Mouse (Mus musculus) limb, embryonic 11.5 days (tissue): ENCODE data around the gene Olfr282. TPM values are rescaled to one million over a fixed set of nuclear protein-coding genes. Genes with fewer than 3 reads are reported as not detected.

Experiments
- ATAC-seq: fragments of 200-750 bp; cut with Nextera tagmentation; 2 replicates; pipeline ENCODE4 v1.8.0; 2017; ENCODE audit warnings: low read depth; ENCODE audit not compliant: insufficient number of reproducible peaks, low FRiP score, low TSS enrichment
- DNase-seq: peaks from one replicate; pipeline ENCODE4 v3.0.0-alpha.2; 2015; ENCODE audit warnings: low spot score
- H3K27ac ChIP-seq: fragments of 300-500 bp; sonication (generic); replicated peaks from 2 replicates; pipeline ENCODE4 v1.5.1; 2014; ENCODE audit warnings: low read depth, mild to moderate bottlenecking, low read length
- H3K27me3 ChIP-seq: fragments of 300-500 bp; sonication (generic); 2 replicates; pipeline ENCODE4 v1.6.1; 2014; ENCODE audit warnings: mild to moderate bottlenecking, low read length, mixed read lengths; ENCODE audit not compliant: control insufficient read depth, insufficient read depth
- H3K36me3 ChIP-seq: fragments of 300-500 bp; sonication (generic); 2 replicates; pipeline ENCODE4 v1.6.1; 2014; ENCODE audit warnings: mild to moderate bottlenecking, low read length, moderate library complexity, mixed read lengths; ENCODE audit not compliant: control insufficient read depth, insufficient read depth
- H3K4me1 ChIP-seq: fragments of 300-500 bp; sonication (generic); 2 replicates; pipeline ENCODE4 v1.6.1; 2014; ENCODE audit warnings: low read length, mixed read lengths; ENCODE audit not compliant: control insufficient read depth, insufficient read depth
- H3K4me2 ChIP-seq: fragments of 300-500 bp; sonication (generic); 2 replicates; pipeline ENCODE4 v1.6.1; 2014; ENCODE audit warnings: low read depth, mild to moderate bottlenecking, moderate library complexity; ENCODE audit not compliant: severe bottlenecking
- H3K4me3 ChIP-seq: fragments of 300-500 bp; sonication (generic); 2 replicates; pipeline ENCODE4 v1.5.1; 2014; ENCODE audit warnings: low read depth, low read length
- H3K9ac ChIP-seq: fragments of 300-500 bp; sonication (generic); 2 replicates; pipeline ENCODE4 v1.6.1; 2014; ENCODE audit warnings: mild to moderate bottlenecking, low read length
- H3K9me3 ChIP-seq: fragments of 300-500 bp; sonication (generic); 2 replicates; pipeline ENCODE4 v1.6.1; 2016; ENCODE audit warnings: low read length; ENCODE audit not compliant: control insufficient read depth
- WGBS: fragments of 180-500 bp; shearing (Covaris S2); extraction: QIAGEN DNeasy Blood & Tissue Kit; methylation state at CpG from one replicate; pipeline ENCODE4 v1.1.7; 2014; 5-methylcytosine and 5-hydroxymethylcytosine counted together
- polyA plus RNA-seq: library from polyadenylated mRNA; unstranded; fragments of >200 nt; fragmentation: Nextera tagmentation; extraction: Ambion mirVana; gene quantifications from 2 replicates; pipeline ENCODE4 v1.2.1, GENCODE M21; 2014

The Olfr282 gene
- polyA plus RNA-seq, 1 experiment from 2014 or later = not detected

GRCm38 (mm10) chr15:98479568-98480102 lies 48.6 kb downstream of the Olfr282 start:
- Histone ChIP-seq H3K4me3 (no peak overlapping the region), H3K27ac (no peak overlapping the region), H3K9me3 (no peaks in the 10 kb centered on the region), H3K27me3 (no peaks in the 10 kb centered on the region), H3K9ac (no peak overlapping the region), H3K36me3 (no peaks in the 10 kb centered on the region), H3K4me1 (no peaks in the 10 kb centered on the region), H3K4me2 (no peak overlapping the region)
- 84% methylated on average over 7 of the region's 7 CpGs for WGBS
- DNase-seq (no peak), ATAC-seq (no peak)

GRCm38 (mm10) chr15:98482701-98483100 lies 51.7 kb downstream of the Olfr282 start, which contains the start of gene Lalba:
Gene Lalba (minus strand): TSS chr15:98482721.
- no peaks in the 10 kb centered on the region for H3K27me3 ChIP-seq
- ATAC-seq (no peak), DNase-seq (no peak)
- no peaks in the 10 kb centered on the region for H3K9me3 ChIP-seq
- H3K4me1 ChIP-seq = no peaks in the 10 kb centered on the region
- H3K36me3 ChIP-seq = no peaks in the 10 kb centered on the region
- H3K9ac ChIP-seq = no peak within 1 kb of the TSS
- no peak within 1 kb of the TSS for H3K4me2 ChIP-seq
- no peak within 1 kb of the TSS for H3K4me3 ChIP-seq
- 0 out of 2 replicates have a peak within 1 kb of the TSS, but pooled peaks have one; percentile 26 for H3K27ac ChIP-seq
- WGBS = 72% methylated on average over 3 of the region's 3 CpGs

- Histone ChIP-seq H3K27me3 (no peaks in the 10 kb centered on the region), H3K27ac (no peak overlapping the region)
- ATAC-seq = no peak
Observed at GRCm38 (mm10) chr15:98483907-98484886, 53.2 kb downstream of the Olfr282 start.

GRCm38 (mm10) chr15:98486433-98487021 lies 55.5 kb downstream of the Olfr282 start:
- ATAC-seq (no peak), DNase-seq (no peak)
- H3K27me3 ChIP-seq = no peaks in the 10 kb centered on the region
- WGBS = 94% methylated on average over 8 of the region's 8 CpGs
- no peaks in the 10 kb centered on the region for H3K36me3 ChIP-seq
- no peak overlapping the region for H3K27ac ChIP-seq
- no peak overlapping the region for H3K4me3 ChIP-seq
- no peak overlapping the region for H3K9ac ChIP-seq
- H3K9me3 ChIP-seq = no peaks in the 10 kb centered on the region
- H3K4me1 ChIP-seq = no peaks in the 10 kb centered on the region
- H3K4me2 ChIP-seq = no peak overlapping the region

More at GRCm38 (mm10) chr15:98483907-98484886, 53.2 kb downstream of the Olfr282 start:
- Histone ChIP-seq H3K4me3 (no peak overlapping the region), H3K9me3 (no peaks in the 10 kb centered on the region), H3K4me1 (no peaks in the 10 kb centered on the region), H3K36me3 (no peaks in the 10 kb centered on the region), H3K4me2 (no peak overlapping the region), H3K9ac (no peak overlapping the region)
- 71% methylated on average over 18 of the region's 18 CpGs for WGBS
- DNase-seq = no peak

Other genes starting within 250 kb of the Olfr282 start
- gene Olfr288, start 235.7 kb upstream of the Olfr282 start, polyA plus RNA-seq = not detected in 2 replicates
- gene Gm44579, start 210.2 kb upstream of the Olfr282 start, polyA plus RNA-seq = not detected in 2 replicates
- gene Olfr287, start 210.2 kb upstream of the Olfr282 start, polyA plus RNA-seq = not detected in 2 replicates
- not detected in 2 replicates for gene Olfr286, start 196.8 kb upstream of the Olfr282 start, polyA plus RNA-seq
- gene H1fnt, start 173.9 kb upstream of the Olfr282 start, polyA plus RNA-seq = not detected in 2 replicates
- gene Zfp641, start 135.1 kb upstream of the Olfr282 start, polyA plus RNA-seq = 0.04 and 0.16 TPM in 2 replicates
- not detected in 2 replicates for gene Olfr285, start 113.9 kb upstream of the Olfr282 start, polyA plus RNA-seq
- gene Olfr284, start 90.2 kb upstream of the Olfr282 start, polyA plus RNA-seq = not detected in 2 replicates
- not detected in 2 replicates for gene Olfr283, start 50.3 kb upstream of the Olfr282 start, polyA plus RNA-seq
- gene Olfr281, start 21.4 kb downstream of the Olfr282 start, polyA plus RNA-seq = not detected in 2 replicates
- not detected in 2 replicates for gene OR5BS1P, start 38.7 kb downstream of the Olfr282 start, polyA plus RNA-seq
- gene Lalba, start 51.5 kb downstream of the Olfr282 start, polyA plus RNA-seq = 0.34 TPM in 1 of 2 replicates, not detected in the other
- not detected in 2 replicates for gene Olfr279, start 61.2 kb downstream of the Olfr282 start, polyA plus RNA-seq
- gene Kansl2, start 103.0 kb downstream of the Olfr282 start, polyA plus RNA-seq = 152 and 156 TPM in 2 replicates
- gene Ccnt1, start 139.7 kb downstream of the Olfr282 start, polyA plus RNA-seq = 62.9 and 66.2 TPM in 2 replicates
- gene 4930415O20Rik, start 139.8 kb downstream of the Olfr282 start, polyA plus RNA-seq = 0.29 TPM in 1 of 2 replicates, not detected in the other
- 16.2 and 18.9 TPM in 2 replicates for gene Adcy6, start 178.9 kb downstream of the Olfr282 start, polyA plus RNA-seq
- gene Cacnb3, start 199.6 kb downstream of the Olfr282 start, polyA plus RNA-seq = 23.4 and 25.1 TPM in 2 replicates
- gene Ddx23, start 231.7 kb downstream of the Olfr282 start, polyA plus RNA-seq = 24.8 and 27.7 TPM in 2 replicates
- gene Rnd1, start 246.2 kb downstream of the Olfr282 start, polyA plus RNA-seq = 0.29 and 0.37 TPM in 2 replicates